Mouse (Mus musculus): Measurements from ENCODE around the gene Ubxn10. TPM values are rescaled to one million over a fixed set of nuclear protein-coding genes. Genes with fewer than 3 reads are reported as not detected.
A peak's percentile ranks its signal among the peaks of the same experiment; 100 is the strongest.

Ubxn10 gene
- polyA plus RNA-seq, 1 experiment from 2014 or later = 0.83 TPM

- WGBS = 79% methylated on average over 4 of the region's 4 CpGs
- H3K9ac ChIP-seq (ENCODE audit: low read depth, low read length) = no peak overlapping the region
- no peak overlapping the region for H3K4me2 ChIP-seq (replicated peaks; ENCODE audit: low read depth)
These were observed 56.8 kb downstream of the Ubxn10 start for GRCm38 (mm10) chr4:138680124-138680523.

GRCm38 (mm10) chr4:138677579-138677978, 59.4 kb downstream of the Ubxn10 start:
- no peak overlapping the region for H3K9ac ChIP-seq (ENCODE audit: low read depth, low read length)
- TF ChIP-seq CTCF (IDR thresholded peaks at IDR 0.05; ENCODE audit: low read depth) = no peak
- H3K4me1 ChIP-seq (replicated peaks; ENCODE audit: control insufficient read depth, insufficient read depth, low read length) = no peaks in the 10 kb centered on the region; the same call in 1 of the 2 replicates
- no peaks in the 10 kb centered on the region for H3K36me3 ChIP-seq (ENCODE audit: control insufficient read depth, insufficient read depth)
- WGBS = 17% methylated on average over 16 of the region's 16 CpGs
- no peak overlapping the region for H3K4me2 ChIP-seq (replicated peaks; ENCODE audit: low read depth)
- no peak for ATAC-seq
- no peaks in the 10 kb centered on the region for H3K9me3 ChIP-seq (ENCODE audit: control insufficient read depth)
- no peaks in the 10 kb centered on the region for H3K27me3 ChIP-seq (replicated peaks; ENCODE audit: control insufficient read depth, insufficient read depth, low read length)
- H3K4me3 ChIP-seq (ENCODE audit: low read depth, low read length) = no peak overlapping the region
- H3K27ac ChIP-seq (ENCODE audit: low read depth, low read length) = no peak overlapping the region

More at GRCm38 (mm10) chr4:138680124-138680523, 56.8 kb downstream of the Ubxn10 start:
- Histone ChIP-seq H3K36me3 (ENCODE audit: control insufficient read depth, insufficient read depth) (no peaks in the 10 kb centered on the region), H3K27me3 (replicated peaks; ENCODE audit: control insufficient read depth, insufficient read depth, low read length) (no peaks in the 10 kb centered on the region), H3K27ac (ENCODE audit: low read depth, low read length) (no peak overlapping the region), H3K9me3 (ENCODE audit: control insufficient read depth) (no peaks in the 10 kb centered on the region), H3K4me3 (ENCODE audit: low read depth, low read length) (no peak overlapping the region), H3K4me1 (replicated peaks; ENCODE audit: control insufficient read depth, insufficient read depth, low read length) (no peaks in the 10 kb centered on the region; the same call in 1 of the 2 replicates)
- ATAC-seq = no peak
- no peak for TF ChIP-seq CTCF (IDR thresholded peaks at IDR 0.05; ENCODE audit: low read depth)

GRCm38 (mm10) chr4:138676480-138676879, 60.5 kb downstream of the Ubxn10 start:
- TF ChIP-seq CTCF (IDR thresholded peaks at IDR 0.05; ENCODE audit: low read depth) = no peak
- Histone ChIP-seq H3K4me2 (replicated peaks; ENCODE audit: low read depth) (no peak overlapping the region), H3K36me3 (ENCODE audit: control insufficient read depth, insufficient read depth) (no peaks in the 10 kb centered on the region), H3K4me3 (ENCODE audit: low read depth, low read length) (no peak overlapping the region), H3K27ac (ENCODE audit: low read depth, low read length) (no peak overlapping the region), H3K27me3 (replicated peaks; ENCODE audit: control insufficient read depth, insufficient read depth, low read length) (no peaks in the 10 kb centered on the region), H3K4me1 (replicated peaks; ENCODE audit: control insufficient read depth, insufficient read depth, low read length) (no peaks in the 10 kb centered on the region; the same call in 1 of the 2 replicates), H3K9me3 (ENCODE audit: control insufficient read depth) (no peaks in the 10 kb centered on the region), H3K9ac (ENCODE audit: low read depth, low read length) (no peak overlapping the region)
- WGBS = 10% methylated on average over 16 of the region's 16 CpGs
- ATAC-seq = no peak

- no peak for ATAC-seq
- H3K9me3 ChIP-seq (ENCODE audit: control insufficient read depth) = no peaks in the 10 kb centered on the region
- no peak for TF ChIP-seq CTCF (IDR thresholded peaks at IDR 0.05; ENCODE audit: low read depth)
- H3K4me1 ChIP-seq (replicated peaks; ENCODE audit: control insufficient read depth, insufficient read depth, low read length) = peaks cover 3% of the 10 kb centered on the region
- H3K36me3 ChIP-seq (ENCODE audit: control insufficient read depth, insufficient read depth) = no peaks in the 10 kb centered on the region
- H3K4me2 ChIP-seq (replicated peaks; ENCODE audit: low read depth) = no peak overlapping the region
- H3K27ac ChIP-seq (ENCODE audit: low read depth, low read length) = no peak overlapping the region
- H3K27me3 ChIP-seq (replicated peaks; ENCODE audit: control insufficient read depth, insufficient read depth, low read length) = no peaks in the 10 kb centered on the region
- H3K4me3 ChIP-seq (ENCODE audit: low read depth, low read length) = no peak overlapping the region
- no peak overlapping the region for H3K9ac ChIP-seq (ENCODE audit: low read depth, low read length)
- 38% methylated on average over 4 of the region's 4 CpGs for WGBS
These were observed 64.8 kb downstream of the Ubxn10 start for GRCm38 (mm10) chr4:138672160-138672559.

GRCm38 (mm10) chr4:138670093-138670889, 66.7 kb downstream of the Ubxn10 start:
- no peak overlapping the region for H3K4me3 ChIP-seq (ENCODE audit: low read depth, low read length)
- ATAC-seq = peak; percentile 89
- H3K9ac ChIP-seq (ENCODE audit: low read depth, low read length) = no peak overlapping the region
- no peaks in the 10 kb centered on the region for H3K27me3 ChIP-seq (replicated peaks; ENCODE audit: control insufficient read depth, insufficient read depth, low read length)
- H3K9me3 ChIP-seq (ENCODE audit: control insufficient read depth) = no peaks in the 10 kb centered on the region
- H3K4me1 ChIP-seq (replicated peaks; ENCODE audit: control insufficient read depth, insufficient read depth, low read length) = peaks cover 3% of the 10 kb centered on the region
- H3K36me3 ChIP-seq (ENCODE audit: control insufficient read depth, insufficient read depth) = no peaks in the 10 kb centered on the region
- TF ChIP-seq CTCF (IDR thresholded peaks at IDR 0.05; ENCODE audit: low read depth) = no peak
- H3K4me2 ChIP-seq (replicated peaks; ENCODE audit: low read depth) = peak overlapping the region; percentile 46
- WGBS = 40% methylated on average over 11 of the region's 11 CpGs
- H3K27ac ChIP-seq (ENCODE audit: low read depth, low read length) = peak overlapping the region; percentile 77

- peaks cover 3% of the 10 kb centered on the region for H3K4me1 ChIP-seq (replicated peaks; ENCODE audit: control insufficient read depth, insufficient read depth, low read length)
- H3K4me2 ChIP-seq (replicated peaks; ENCODE audit: low read depth) = no peak overlapping the region
- H3K9ac ChIP-seq (ENCODE audit: low read depth, low read length) = no peak overlapping the region
- no peak overlapping the region for H3K4me3 ChIP-seq (ENCODE audit: low read depth, low read length)
- no peaks in the 10 kb centered on the region for H3K27me3 ChIP-seq (replicated peaks; ENCODE audit: control insufficient read depth, insufficient read depth, low read length)
- H3K27ac ChIP-seq (ENCODE audit: low read depth, low read length) = no peak overlapping the region
- TF ChIP-seq CTCF (IDR thresholded peaks at IDR 0.05; ENCODE audit: low read depth) = no peak
- no peak for ATAC-seq
- no peaks in the 10 kb centered on the region for H3K9me3 ChIP-seq (ENCODE audit: control insufficient read depth)
- no peaks in the 10 kb centered on the region for H3K36me3 ChIP-seq (ENCODE audit: control insufficient read depth, insufficient read depth)
- WGBS = 60% methylated on average over 10 of the region's 10 CpGs
These were observed 70.4 kb downstream of the Ubxn10 start for GRCm38 (mm10) chr4:138666521-138666920.
